Mouse (Mus musculus) liver, embryonic 18 days (tissue): ENCODE results near the gene Bche. TPM values are rescaled to one million over a fixed set of nuclear protein-coding genes. Genes with fewer than 3 reads are reported as not detected.

Experiments
- polyA plus RNA-seq: library from polyadenylated mRNA; depleted of rRNA; stranded (reverse); fragments of >200 nt; gene quantifications from 2 replicates; pipeline ENCODE4 v1.2.3, GENCODE M21; 2012; rRNA removed

Bche gene
- polyA plus RNA-seq = 10.2 and 10.6 TPM in 2 replicates

GRCm38 (mm10) chr3:73708410-73708714 is at the start of gene Bche:
Bche (minus strand) TSS chr3:73708415.

